In the genomic region with DNA sequence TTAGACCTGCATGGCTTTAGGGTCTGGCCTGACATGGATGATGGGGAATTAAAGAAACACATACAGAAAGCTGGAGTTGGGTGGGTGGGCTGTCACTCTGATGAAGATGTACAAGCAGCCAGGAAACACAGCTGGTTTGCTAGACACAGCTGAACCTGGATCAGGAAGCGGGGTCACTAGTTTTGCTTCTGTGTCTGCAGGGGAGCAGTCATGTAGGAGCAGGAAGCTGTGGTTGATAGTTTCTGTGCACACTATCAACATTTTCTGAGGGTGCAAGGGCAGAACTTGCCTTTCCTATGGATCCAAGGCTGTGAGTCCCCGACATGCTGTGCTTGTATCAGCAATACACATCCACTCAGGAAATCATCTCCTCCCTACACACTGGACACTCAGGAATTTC, we compare ENCODE assay signal across 20 mouse cellular contexts. TPM values are rescaled to one million over a fixed set of nuclear protein-coding genes. Genes with fewer than 3 reads are reported as not detected.
DNase-seq lines count a peak whose midpoint lies in the region; ATAC-seq and TF ChIP-seq lines count a peak whose summit lies in the region.
"Had no signal": no experiment of that assay in that cellular context is flagged by ENCODE, and none has a peak within 500 bp of the region (broad histone marks: within the 10 kb centered on the region; RNA-seq: fewer than 3 reads in every experiment).

No protein-coding gene starts in this region.

- H3K36me3 ChIP-seq in liver, postnatal 0 days (replicated peaks; ENCODE audit: insufficient read depth, low read length), result no peaks in the 10 kb centered on the region
- H3K36me3 ChIP-seq in liver, embryonic 12.5 days, result no peaks in the 10 kb centered on the region
- H3K36me3 ChIP-seq in intestine, embryonic 16.5 days (ENCODE audit: control insufficient read depth, insufficient read depth, low read length), result no peaks in the 10 kb centered on the region
- H3K36me3 ChIP-seq: G1E; hindbrain, embryonic 15.5 days; limb, embryonic 12.5 days; neural tube, embryonic 13.5 days had no signal

- no peaks in the 10 kb centered on the region for H3K27me3 ChIP-seq in liver, postnatal 0 days (ENCODE audit: insufficient read depth, low read length)
- H3K27me3 ChIP-seq in liver, embryonic 12.5 days (replicated peaks), result peaks cover 9% of the 10 kb centered on the region
- H3K27me3 ChIP-seq in intestine, embryonic 16.5 days (replicated peaks; ENCODE audit: control insufficient read depth, insufficient read depth, low read length), result no peaks in the 10 kb centered on the region
- H3K27me3 ChIP-seq in cerebellum, adult 2 months (ENCODE audit: control insufficient read depth, insufficient read depth, low read length), result no peaks in the 10 kb centered on the region
- H3K27me3 ChIP-seq: hindbrain, embryonic 15.5 days; limb, embryonic 12.5 days; neural tube, embryonic 13.5 days had no signal

- peak overlapping the region; percentile 48 for H3K27ac ChIP-seq in liver, postnatal 0 days (ENCODE audit: low read depth)
- H3K27ac ChIP-seq in liver, embryonic 12.5 days, result no peak overlapping the region
- H3K27ac ChIP-seq in intestine, embryonic 16.5 days (ENCODE audit: low read length), result no peak overlapping the region
- H3K27ac ChIP-seq in cerebellum, adult 2 months (ENCODE audit: insufficient read depth, low read length), result no peak overlapping the region
- H3K27ac ChIP-seq: heart, adult 2 months; hindbrain, embryonic 15.5 days; limb, embryonic 12.5 days; neural tube, embryonic 13.5 days had no signal

- no peak overlapping the region for H3K4me2 ChIP-seq in liver, postnatal 0 days (ENCODE audit: low read depth, low read length)
- H3K4me2 ChIP-seq in liver, embryonic 12.5 days, result no peak overlapping the region
- no peak overlapping the region for H3K4me2 ChIP-seq in intestine, embryonic 16.5 days (ENCODE audit: low read depth, low read length)
- H3K4me2 ChIP-seq: hindbrain, embryonic 15.5 days; limb, embryonic 12.5 days; neural tube, embryonic 13.5 days had no signal

- ATAC-seq in liver, postnatal 0 days, result no peak
- ATAC-seq in liver, embryonic 12.5 days, result no peak
- ATAC-seq in granulocyte monocyte progenitor cell, adult 5-6 weeks (replicated peaks; ENCODE audit: poor library complexity, severe bottlenecking), result peak; percentile 74
- ATAC-seq in neutrophil, adult 5-6 weeks (ENCODE audit: extremely low read depth, insufficient number of reproducible peaks, low FRiP score, poor library complexity, severe bottlenecking), result peak; percentile 40; the same call in 1 of the 2 replicates
- ATAC-seq in intestine, embryonic 16.5 days, result no peak
- ATAC-seq: forebrain, postnatal 0 days; midbrain, embryonic 16.5 days had no signal

- TF ChIP-seq CTCF in liver, postnatal 0 days (IDR thresholded peaks at IDR 0.05; ENCODE audit: low read depth), result no peak
- no peak for TF ChIP-seq CTCF in cerebellum, adult 2 months (IDR thresholded peaks at IDR 0.05; ENCODE audit: borderline replicate concordance, insufficient read depth, low read depth, low read length)

- TF ChIP-seq EP300 in liver, postnatal 0 days (IDR thresholded peaks at IDR 0.05; ENCODE audit: low read depth), result no peak

- H3K9me3 ChIP-seq in liver, postnatal 0 days (ENCODE audit: low read length), result no peaks in the 10 kb centered on the region
- no peaks in the 10 kb centered on the region for H3K9me3 ChIP-seq in liver, embryonic 12.5 days (replicated peaks)
- no peaks in the 10 kb centered on the region for H3K9me3 ChIP-seq in intestine, embryonic 16.5 days (ENCODE audit: control insufficient read depth, low read length)
- H3K9me3 ChIP-seq: G1E; hindbrain, embryonic 15.5 days; limb, embryonic 12.5 days; neural tube, embryonic 13.5 days had no signal

- DNase-seq in liver, postnatal 0 days, result no peak
- peak; percentile 59 for DNase-seq in thymus, postnatal 4 days
- no peak for DNase-seq in embryo, embryonic 10.5 days (ENCODE audit: low spot score)
- no peak for DNase-seq in cerebellum, adult 2 months
- DNase-seq: adrenal gland, postnatal 10 days; cerebellum, adult 9-10 months; forebrain, postnatal 0 days; heart, adult 2 months; kidney, adult 8-10 months; lung, adult 18-20 months; lung, postnatal 4 days had no signal

- no peak overlapping the region for H3K9ac ChIP-seq in liver, postnatal 0 days (replicated peaks)
- no peak overlapping the region for H3K9ac ChIP-seq in liver, embryonic 12.5 days
- no peak overlapping the region for H3K9ac ChIP-seq in intestine, embryonic 16.5 days (ENCODE audit: low read depth, low read length)
- H3K9ac ChIP-seq: forebrain, postnatal 0 days; hindbrain, embryonic 15.5 days; limb, embryonic 12.5 days; neural tube, embryonic 13.5 days had no signal

- peaks cover 14% of the 10 kb centered on the region for H3K4me1 ChIP-seq in liver, postnatal 0 days (ENCODE audit: insufficient read depth)
- H3K4me1 ChIP-seq in liver, embryonic 12.5 days, result peaks cover 29% of the 10 kb centered on the region
- H3K4me1 ChIP-seq in intestine, embryonic 16.5 days (ENCODE audit: control insufficient read depth, insufficient read depth, low read length), result peaks cover 3% of the 10 kb centered on the region; the same call in 1 of the 2 replicates
- H3K4me1 ChIP-seq in cerebellum, adult 2 months (ENCODE audit: control insufficient read depth, insufficient read depth, low read length), result no peaks in the 10 kb centered on the region

- WGBS in liver, postnatal 0 days (ENCODE audit: insufficient replicate concordance), result 54% methylated on average over 2 of the region's 2 CpGs
- 26% methylated on average over 2 of the region's 2 CpGs for WGBS in liver, embryonic 12.5 days (ENCODE audit: insufficient replicate concordance)
- WGBS in intestine, embryonic 16.5 days, result 68% methylated on average over 2 of the region's 2 CpGs
- 85% methylated on average over 2 of the region's 2 CpGs for WGBS in cerebellum, adult 2 months

- no peak overlapping the region for H3K4me3 ChIP-seq in liver, postnatal 0 days (ENCODE audit: low read depth, low read length)
- no peak overlapping the region for H3K4me3 ChIP-seq in liver, embryonic 12.5 days
- H3K4me3 ChIP-seq in intestine, embryonic 16.5 days (ENCODE audit: low read length), result no peak overlapping the region
- H3K4me3 ChIP-seq in cerebellum, adult 2 months (replicated peaks; ENCODE audit: insufficient read depth, low read depth, low read length), result no peak overlapping the region
- H3K4me3 ChIP-seq: heart, adult 2 months; hindbrain, embryonic 15.5 days; limb, embryonic 12.5 days; neural tube, embryonic 13.5 days had no signal

- no peak for TF ChIP-seq POLR2A in cerebellum, adult 2 months (IDR thresholded peaks at IDR 0.05; ENCODE audit: borderline replicate concordance, insufficient read depth, low read length)

RNA-seq across cellular contexts. Expression of gene Ldb1, which starts 5.4 kb away (rescaled TPM):
- 32.3 and 34.4 TPM in 2 replicates for polyA plus RNA-seq in liver, postnatal 0 days (2015; fragmentation: Nextera tagmentation; extraction: Ambion mirVana)
- polyA plus RNA-seq in liver, embryonic 12.5 days (2016; fragmentation: Nextera tagmentation; extraction: Ambion mirVana), result 53.2 and 53.4 TPM in 2 replicates
- 86.3 and 121 TPM in 2 replicates for total RNA-seq in granulocyte monocyte progenitor cell, adult 5-6 weeks (2014; fragmentation: Nextera tagmentation)
- total RNA-seq in granulocyte monocyte progenitor cell, adult 5-6 weeks (2017), result 72.3 and 81.3 TPM in 2 replicates
- 162 and 164 TPM in 2 replicates for total RNA-seq in neutrophil, adult 5-6 weeks (2017)
- polyA plus RNA-seq in intestine, embryonic 16.5 days (2015; fragmentation: Nextera tagmentation; extraction: Ambion mirVana), result 23.3 and 26.3 TPM in 2 replicates
- 159 and 169 TPM in 2 replicates for polyA plus RNA-seq in cerebellum, adult 2 months (2012; rRNA removed)

RNA-seq across cellular contexts. Expression of gene Pprc1, which starts 5.8 kb away (rescaled TPM):
- polyA plus RNA-seq in liver, postnatal 0 days (2015; fragmentation: Nextera tagmentation; extraction: Ambion mirVana), result 7.7 and 8.1 TPM in 2 replicates
- 34.8 and 36.0 TPM in 2 replicates for polyA plus RNA-seq in liver, embryonic 12.5 days (2016; fragmentation: Nextera tagmentation; extraction: Ambion mirVana)
- total RNA-seq in granulocyte monocyte progenitor cell, adult 5-6 weeks (2014; fragmentation: Nextera tagmentation), result 89.1 and 104 TPM in 2 replicates
- total RNA-seq in granulocyte monocyte progenitor cell, adult 5-6 weeks (2017), result 14.0 and 17.8 TPM in 2 replicates
- 9.7 and 13.0 TPM in 2 replicates for total RNA-seq in neutrophil, adult 5-6 weeks (2017)
- 23.4 and 27.5 TPM in 2 replicates for polyA plus RNA-seq in intestine, embryonic 16.5 days (2015; fragmentation: Nextera tagmentation; extraction: Ambion mirVana)
- polyA plus RNA-seq in cerebellum, adult 2 months (2012; rRNA removed), result 16.9 and 18.1 TPM in 2 replicates

RNA-seq across cellular contexts. Expression of gene Nolc1, which starts 25.2 kb away (rescaled TPM):
- polyA plus RNA-seq in liver, postnatal 0 days (2015; fragmentation: Nextera tagmentation; extraction: Ambion mirVana), result 23.1 and 26.9 TPM in 2 replicates
- 136 and 147 TPM in 2 replicates for polyA plus RNA-seq in liver, embryonic 12.5 days (2016; fragmentation: Nextera tagmentation; extraction: Ambion mirVana)
- 108 and 112 TPM in 2 replicates for total RNA-seq in granulocyte monocyte progenitor cell, adult 5-6 weeks (2014; fragmentation: Nextera tagmentation)
- total RNA-seq in granulocyte monocyte progenitor cell, adult 5-6 weeks (2017), result 187 and 211 TPM in 2 replicates
- total RNA-seq in neutrophil, adult 5-6 weeks (2017), result 40.4 and 44.9 TPM in 2 replicates
- 77.2 and 88.8 TPM in 2 replicates for polyA plus RNA-seq in intestine, embryonic 16.5 days (2015; fragmentation: Nextera tagmentation; extraction: Ambion mirVana)
- polyA plus RNA-seq in cerebellum, adult 2 months (2012; rRNA removed), result 38.8 and 38.9 TPM in 2 replicates

RNA-seq across cellular contexts. Expression of gene Hps6, which starts 47.2 kb away (rescaled TPM):
- polyA plus RNA-seq in liver, postnatal 0 days (2015; fragmentation: Nextera tagmentation; extraction: Ambion mirVana), result 2.0 and 2.2 TPM in 2 replicates
- 3.5 and 3.9 TPM in 2 replicates for polyA plus RNA-seq in liver, embryonic 12.5 days (2016; fragmentation: Nextera tagmentation; extraction: Ambion mirVana)
- 4.1 and 5.9 TPM in 2 replicates for total RNA-seq in granulocyte monocyte progenitor cell, adult 5-6 weeks (2014; fragmentation: Nextera tagmentation)
- 5.7 and 8.7 TPM in 2 replicates for total RNA-seq in granulocyte monocyte progenitor cell, adult 5-6 weeks (2017)
- 6.8 and 8.3 TPM in 2 replicates for total RNA-seq in neutrophil, adult 5-6 weeks (2017)
- 8.8 and 9.4 TPM in 2 replicates for polyA plus RNA-seq in intestine, embryonic 16.5 days (2015; fragmentation: Nextera tagmentation; extraction: Ambion mirVana)
- 7.2 and 8.4 TPM in 2 replicates for polyA plus RNA-seq in cerebellum, adult 2 months (2012; rRNA removed)

RNA-seq across cellular contexts. Expression of gene Armh3, which starts 52.2 kb away (rescaled TPM):
- polyA plus RNA-seq in liver, postnatal 0 days (2015; fragmentation: Nextera tagmentation; extraction: Ambion mirVana), result 3.1 and 3.5 TPM in 2 replicates
- polyA plus RNA-seq in liver, embryonic 12.5 days (2016; fragmentation: Nextera tagmentation; extraction: Ambion mirVana), result 6.5 TPM in 2 replicates
- total RNA-seq in granulocyte monocyte progenitor cell, adult 5-6 weeks (2014; fragmentation: Nextera tagmentation), result 8.2 and 15.1 TPM in 2 replicates
- total RNA-seq in granulocyte monocyte progenitor cell, adult 5-6 weeks (2017), result 8.5 and 13.3 TPM in 2 replicates
- 9.0 and 10.3 TPM in 2 replicates for total RNA-seq in neutrophil, adult 5-6 weeks (2017)
- polyA plus RNA-seq in intestine, embryonic 16.5 days (2015; fragmentation: Nextera tagmentation; extraction: Ambion mirVana), result 17.2 and 17.3 TPM in 2 replicates
- polyA plus RNA-seq in cerebellum, adult 2 months (2012; rRNA removed), result 17.7 and 18.2 TPM in 2 replicates

Comparison
In these comparisons a context has a peak if more than half of its experiments do, and no peak if none do; other contexts are left out.
1. ATAC-seq: peak in granulocyte monocyte progenitor cell, adult 5-6 weeks (single experiment) and neutrophil, adult 5-6 weeks (single experiment); none in liver, postnatal 0 days (single experiment), liver, embryonic 12.5 days (single experiment) and intestine, embryonic 16.5 days (single experiment).